Mouse (Mus musculus) G1E (cell line): ENCODE measurements at regions not wholly inside any gene's neighbourhood (a gene's known extent, or its start where the extent isn't known, plus 50 kb on each side); places are given as distances from the start of the nearest gene placed in this dataset.

Experiments
- CTCF ChIP-seq: IDR thresholded peaks from 2 replicates; pipeline ENCODE4 v1.5.1; 2012; ENCODE audit warnings: low read depth, low read length, inconsistent platforms, mixed read lengths
- GATA1 ChIP-seq: IDR thresholded peaks from 2 replicates; pipeline ENCODE4 v1.6.1; 2012; ENCODE audit warnings: borderline replicate concordance, low read length, inconsistent platforms, mixed read lengths
- POLR2AphosphoS5 ChIP-seq: IDR thresholded peaks from 2 replicates; pipeline ENCODE4 v1.6.1; 2012; ENCODE audit warnings: low read depth, low read length, inconsistent platforms; ENCODE audit not compliant: insufficient replicate concordance
- TAL1 ChIP-seq: conservative IDR thresholded peaks from 2 replicates; pipeline ENCODE4 v1.6.1; 2012; ENCODE audit warnings: low read depth, low read length, inconsistent platforms, mixed read lengths

DNA sequence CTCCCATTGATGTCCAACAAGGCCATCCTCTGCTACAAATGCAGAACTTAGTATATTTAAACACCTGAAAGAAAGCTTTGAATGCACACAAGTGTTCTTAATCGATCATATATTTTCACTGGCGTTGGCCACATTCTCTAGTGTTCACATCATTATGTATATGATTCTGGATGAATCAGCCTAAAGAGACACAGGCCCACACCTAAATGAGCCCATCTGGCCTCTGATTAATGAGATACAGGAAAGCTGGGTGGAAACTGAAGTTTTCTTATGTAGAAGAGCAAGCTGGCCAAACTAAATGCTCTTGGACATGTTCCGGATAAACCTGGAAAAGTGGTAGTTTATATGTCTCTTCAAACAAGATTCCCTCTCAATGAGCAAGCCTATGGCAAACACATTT is 123.2 kb upstream of the Nhs start:
- TF ChIP-seq CTCF (no peak), GATA1 (no peak), TAL1 (no peak), POLR2AphosphoS5 (no peak)
